Mouse (Mus musculus) thymus, adult 2 months (tissue): ENCODE measurements at regions not wholly inside any gene's neighbourhood (a gene's known extent, or its start where the extent isn't known, plus 50 kb on each side); places are given as distances from the start of the nearest gene placed in this dataset.

ENCODE experiments used
- CTCF ChIP-seq: fragments of 200-500 bp; IDR thresholded peaks from 2 replicates; pipeline ENCODE4 v1.5.1; 2012; ENCODE audit warnings: mild to moderate bottlenecking, control low read depth, low read length, moderate library complexity, borderline replicate concordance; ENCODE audit not compliant: control insufficient read depth, poor library complexity, insufficient read depth; ENCODE audit errors: extremely low read depth
- POLR2A ChIP-seq: fragments of 200-500 bp; IDR thresholded peaks from 2 replicates; pipeline ENCODE4 v1.6.1; 2012; ENCODE audit warnings: mild to moderate bottlenecking, low read length, control low read depth, moderate library complexity; ENCODE audit not compliant: control insufficient read depth, poor library complexity, insufficient read depth; ENCODE audit errors: extremely low read depth

DNA sequence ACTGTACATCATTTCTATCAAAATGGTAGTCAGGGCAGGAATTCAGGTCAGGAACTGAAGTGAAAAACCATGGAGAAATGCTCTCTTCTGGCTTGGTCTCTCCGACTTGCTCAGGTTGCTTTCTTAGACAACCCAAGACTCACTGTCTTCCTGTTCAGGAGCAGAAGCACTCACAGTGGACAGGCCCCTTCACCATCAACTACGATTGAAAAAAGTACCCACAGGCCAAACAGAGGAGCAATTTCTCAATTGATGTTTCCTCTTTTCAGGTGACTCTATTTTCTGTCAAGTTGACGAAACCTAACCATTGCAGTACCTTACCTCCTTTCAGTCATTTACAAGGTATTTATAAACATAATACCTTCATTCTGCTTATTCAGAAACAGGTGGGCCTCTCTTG, 136.4 kb downstream of the St8sia4 start:
- TF ChIP-seq POLR2A (no peak), CTCF (no peak)
